Mouse (Mus musculus) granulocyte monocyte progenitor cell, adult 5-6 weeks (primary cell): Measurements from ENCODE around the gene Gm9045. TPM values are rescaled to one million over a fixed set of nuclear protein-coding genes. Genes with fewer than 3 reads are reported as not detected.
"Not testable (repeated sequence)": the region's sequence is repeated elsewhere in the genome, so short reads cannot be mapped to it uniquely, and the experiment has no call there.

ENCODE experiments used
- ATAC-seq: replicated peaks from 2 replicates; pipeline ENCODE4 v1.8.0; 2016; ENCODE audit warnings: mild to moderate bottlenecking, moderate TSS enrichment, inconsistent platforms; ENCODE audit not compliant: poor library complexity, severe bottlenecking
- total RNA-seq, 2 experiments: library from RNA; stranded (forward) in 1 of 2; stranded (reverse) in 1 of 2; fragments of 200-712, 200-1000 nt in 1 of 2; fragments of >200 nt in 1 of 2; fragmentation: Nextera tagmentation in 1 of 2; gene quantifications; 2 replicates each; pipeline ENCODE4 v1.2.3; 2014 to 2017

The Gm9045 gene
- total RNA-seq (2014; fragmentation: Nextera tagmentation) (not detected in 2 replicates), total RNA-seq (2017) (0.17 TPM in 1 of 2 replicates, not detected in the other)

DNA sequence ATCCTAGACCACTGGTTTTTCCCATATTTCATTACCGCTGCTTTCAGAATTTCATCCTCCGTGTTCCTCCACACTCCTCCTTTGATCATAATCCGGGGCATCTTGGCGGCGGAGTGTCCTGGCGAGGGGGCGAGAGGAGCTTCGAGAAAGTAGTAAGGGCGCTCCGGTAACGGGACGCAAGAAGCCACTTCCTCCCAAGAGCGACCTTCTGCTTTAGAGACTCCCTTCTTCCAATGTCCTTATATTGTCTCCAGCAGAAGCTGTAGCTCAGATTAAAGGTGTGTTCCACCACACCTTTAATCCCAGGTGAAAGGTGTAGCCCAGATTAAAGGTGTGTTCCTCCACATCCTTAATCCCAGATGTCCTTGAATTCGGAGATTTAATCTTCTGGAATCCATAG, at the start of gene Gm9045:
TSS of gene Gm9045 (minus strand) at position 101 of the 400 bp plus-strand sequence.
- not testable (repeated sequence) for ATAC-seq

DNA sequence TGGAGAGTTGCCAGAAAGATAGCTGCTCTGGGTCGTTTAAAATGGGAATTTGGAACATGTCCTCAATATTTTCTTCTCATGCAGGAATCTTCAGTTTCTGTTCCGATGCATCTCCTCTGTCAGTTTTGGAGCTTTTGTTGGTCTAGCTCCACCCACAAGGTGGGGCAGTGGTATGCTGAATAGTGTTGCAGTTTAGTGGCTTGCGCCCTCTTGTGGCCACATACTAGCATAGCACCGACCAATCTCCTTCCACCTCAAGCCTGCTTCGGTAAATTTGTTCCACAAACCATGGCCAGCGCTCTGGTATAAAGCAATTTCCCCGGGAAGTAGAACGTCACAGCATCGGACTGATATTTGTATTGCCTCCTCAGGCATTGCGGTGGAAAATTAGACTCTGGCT, 32.8 kb upstream of the Gm9045 start:
- ATAC-seq, result peak; percentile 100

GRCm38 (mm10) chr10:118369518-118369917, 31.9 kb upstream of the Gm9045 start:
- ATAC-seq, result no peak

GRCm38 (mm10) chr10:118354005-118354404, 16.4 kb upstream of the Gm9045 start, which contains the start of gene Gm9049:
Gene Gm9049 (minus strand): TSS chr10:118354105.
- not testable (repeated sequence) for ATAC-seq

GRCm38 (mm10) chr10:118348579-118348978, 10.9 kb upstream of the Gm9045 start, which contains the start of gene Gm9048:
Gene Gm9048 (minus strand): TSS chr10:118348679.
- not testable (repeated sequence) for ATAC-seq

GRCm38 (mm10) chr10:118343155-118343554, 5.5 kb upstream of the Gm9045 start, which contains the start of gene Gm9046:
Gene Gm9046 (minus strand): TSS chr10:118343255.
- not testable (repeated sequence) for ATAC-seq

GRCm38 (mm10) chr10:118332308-118332707, 5.3 kb downstream of the Gm9045 start, which contains the start of gene Gm9044:
Gene Gm9044 (minus strand): TSS chr10:118332408.
- not testable (repeated sequence) for ATAC-seq

- not testable (repeated sequence) for ATAC-seq
Measured at GRCm38 (mm10) chr10:118326869-118327268, 10.8 kb downstream of the Gm9045 start, which contains the start of gene Gm9040. Gene Gm9040 (minus strand): TSS chr10:118326969.

DNA sequence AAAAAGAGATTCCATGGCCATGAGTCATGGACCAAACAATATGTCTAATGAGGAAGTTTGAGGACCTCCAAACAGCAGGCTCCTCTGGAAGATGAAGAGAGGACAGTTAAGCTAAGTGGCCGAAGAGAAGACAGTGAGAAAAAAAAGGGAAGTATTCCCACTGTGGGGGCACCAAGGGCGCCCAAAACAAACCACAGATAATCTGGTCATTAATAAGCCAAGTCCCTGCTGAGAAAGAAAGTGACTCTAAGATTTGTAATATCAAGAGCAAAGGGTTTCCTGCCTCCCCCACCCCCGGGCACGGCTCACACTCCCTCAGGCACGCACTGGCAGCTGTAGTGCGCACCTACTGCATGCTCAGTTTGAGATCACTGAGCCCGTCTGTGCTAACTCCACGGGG, 18.6 kb downstream of the Gm9045 start:
- peak; percentile 96 for ATAC-seq

- ATAC-seq, result 0 out of 2 replicates have a peak, but pooled peaks have one; percentile 33
Measured at GRCm38 (mm10) chr10:118302133-118302532, 35.5 kb downstream of the Gm9045 start.

DNA sequence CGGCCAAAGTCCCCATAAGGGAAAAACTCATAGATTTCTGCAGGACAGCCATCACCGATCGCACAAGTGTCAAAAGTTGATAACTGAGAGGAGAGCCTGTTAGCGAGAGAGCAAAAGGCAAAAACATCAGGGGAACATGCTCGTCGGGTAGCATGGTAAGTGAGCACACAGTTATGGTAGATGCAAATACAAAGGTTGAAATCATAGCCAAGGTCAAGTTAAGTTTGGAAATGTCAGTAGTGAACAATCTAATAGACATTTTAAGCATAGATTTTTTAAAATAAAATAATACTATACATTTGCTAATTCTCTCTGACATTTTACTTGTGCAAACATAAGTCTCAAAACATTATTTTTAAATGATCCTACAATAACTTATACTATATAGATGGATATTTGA, 42.7 kb downstream of the Gm9045 start, which contains the start of gene Iltifb:
TSS of gene Iltifb (minus strand) at position 101 of the 400 bp plus-strand sequence.
- ATAC-seq, result no peak

Other genes starting within 250 kb of the Gm9045 start
- gene Mdm1, start 196.0 kb downstream of the Gm9045 start, total RNA-seq (2014; fragmentation: Nextera tagmentation), result 11.8 and 13.8 TPM in 2 replicates
- gene Mdm1, start 196.0 kb downstream of the Gm9045 start, total RNA-seq (2017), result 33.8 and 47.5 TPM in 2 replicates
- not detected in 2 replicates for gene Il22, start 132.9 kb downstream of the Gm9045 start, total RNA-seq (2014; fragmentation: Nextera tagmentation)
- gene Il22, start 132.9 kb downstream of the Gm9045 start, total RNA-seq (2017), result not detected in 2 replicates
- not detected in 2 replicates for gene Gm32717, start 97.1 kb downstream of the Gm9045 start, total RNA-seq (2014; fragmentation: Nextera tagmentation)
- gene Gm32717, start 97.1 kb downstream of the Gm9045 start, total RNA-seq (2017), result 0.09 and 0.31 TPM in 2 replicates
- not detected in 2 replicates for gene Gm32802, start 79.1 kb downstream of the Gm9045 start, total RNA-seq (2014; fragmentation: Nextera tagmentation)
- 0.09 and 0.31 TPM in 2 replicates for gene Gm32802, start 79.1 kb downstream of the Gm9045 start, total RNA-seq (2017)
- gene Iltifb, start 42.8 kb downstream of the Gm9045 start, total RNA-seq (2014; fragmentation: Nextera tagmentation), result not detected in 2 replicates
- not detected in 2 replicates for gene Iltifb, start 42.8 kb downstream of the Gm9045 start, total RNA-seq (2017)
- not detected in 2 replicates for gene Gm9040, start 10.9 kb downstream of the Gm9045 start, total RNA-seq (2014; fragmentation: Nextera tagmentation)
- not detected in 2 replicates for gene Gm9040, start 10.9 kb downstream of the Gm9045 start, total RNA-seq (2017)
- not detected in 2 replicates for gene Gm9044, start 5.4 kb downstream of the Gm9045 start, total RNA-seq (2014; fragmentation: Nextera tagmentation)
- not detected in 2 replicates for gene Gm9044, start 5.4 kb downstream of the Gm9045 start, total RNA-seq (2017)
- not detected in 2 replicates for gene Gm9046, start 5.4 kb upstream of the Gm9045 start, total RNA-seq (2014; fragmentation: Nextera tagmentation)
- gene Gm9046, start 5.4 kb upstream of the Gm9045 start, total RNA-seq (2017), result not detected in 2 replicates
- gene Gm9048, start 10.8 kb upstream of the Gm9045 start, total RNA-seq (2014; fragmentation: Nextera tagmentation), result not detected in 2 replicates
- gene Gm9048, start 10.8 kb upstream of the Gm9045 start, total RNA-seq (2017), result not detected in 2 replicates
- not detected in 2 replicates for gene Gm9049, start 16.3 kb upstream of the Gm9045 start, total RNA-seq (2014; fragmentation: Nextera tagmentation)
- gene Gm9049, start 16.3 kb upstream of the Gm9045 start, total RNA-seq (2017), result 0.17 TPM in 1 of 2 replicates, not detected in the other
- gene Ifng, start 103.2 kb upstream of the Gm9045 start, total RNA-seq (2014; fragmentation: Nextera tagmentation), result not detected in 2 replicates
- gene Ifng, start 103.2 kb upstream of the Gm9045 start, total RNA-seq (2017), result not detected in 2 replicates